Mouse (Mus musculus): Measurements from ENCODE around the gene Qrfp. TPM values are rescaled to one million over a fixed set of nuclear protein-coding genes. Genes with fewer than 3 reads are reported as not detected.
A peak's percentile ranks its signal among the peaks of the same experiment; 100 is the strongest.

Qrfp gene
- total RNA-seq (2014; rRNA removed) = 0.19 TPM in 1 of 2 replicates, not detected in the other
- polyA plus RNA-seq (2015; fragmentation: Nextera tagmentation; extraction: Ambion mirVana) = 0.07 and 0.20 TPM in 2 replicates

DNA sequence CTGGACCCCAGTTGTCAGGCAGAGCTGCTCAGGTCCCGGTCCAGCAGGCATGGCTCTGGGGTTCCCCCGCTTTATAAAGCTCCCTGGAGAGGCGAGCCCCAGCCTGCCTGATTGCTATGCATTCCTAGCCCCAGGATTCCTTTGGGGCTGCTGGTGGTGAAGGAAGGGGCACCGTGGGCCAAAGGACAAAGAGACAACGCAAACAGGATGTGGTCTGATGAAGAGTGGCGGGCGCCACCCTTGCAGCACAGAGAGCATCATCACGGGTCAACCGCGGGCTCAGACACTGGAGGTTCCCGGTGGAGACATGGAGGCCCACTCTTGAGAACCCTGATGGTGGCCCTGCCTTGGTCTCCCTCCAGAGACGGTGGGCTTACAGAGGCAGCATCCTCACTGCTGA lies at the start of gene Qrfp:
Qrfp (minus strand) TSS at position 137 of the 400 bp plus-strand sequence.
- H3K9ac ChIP-seq (replicated peaks; ENCODE audit: low read length, poor library complexity, severe bottlenecking) = no peak within 1 kb of the TSS
- H3K36me3 ChIP-seq (ENCODE audit: insufficient read depth, low read length) = no peaks in the 10 kb centered on the region
- no peak for DNase-seq (ENCODE audit: low spot score)
- H3K4me3 ChIP-seq (ENCODE audit: low read depth, low read length) = no peak within 1 kb of the TSS
- no peaks in the 10 kb centered on the region for H3K9me3 ChIP-seq (ENCODE audit: low read length)
- peaks cover 35% of the 10 kb centered on the region for H3K4me1 ChIP-seq (ENCODE audit: insufficient read depth, low read length)
- 35% methylated on average over 11 of the region's 12 CpGs for WGBS
- ATAC-seq (ENCODE audit: low FRiP score) = no peak
- no peak for TF ChIP-seq CTCF (IDR thresholded peaks at IDR 0.05)
- H3K4me2 ChIP-seq (ENCODE audit: low read depth, low read length, poor library complexity, severe bottlenecking) = no peak within 1 kb of the TSS
- H3K27me3 ChIP-seq (ENCODE audit: insufficient read depth, low read length) = no peaks in the 10 kb centered on the region
- H3K27ac ChIP-seq (ENCODE audit: low read depth, low read length) = peak within 1 kb of the TSS; percentile 9; the same call in 1 of the 2 replicates

DNA sequence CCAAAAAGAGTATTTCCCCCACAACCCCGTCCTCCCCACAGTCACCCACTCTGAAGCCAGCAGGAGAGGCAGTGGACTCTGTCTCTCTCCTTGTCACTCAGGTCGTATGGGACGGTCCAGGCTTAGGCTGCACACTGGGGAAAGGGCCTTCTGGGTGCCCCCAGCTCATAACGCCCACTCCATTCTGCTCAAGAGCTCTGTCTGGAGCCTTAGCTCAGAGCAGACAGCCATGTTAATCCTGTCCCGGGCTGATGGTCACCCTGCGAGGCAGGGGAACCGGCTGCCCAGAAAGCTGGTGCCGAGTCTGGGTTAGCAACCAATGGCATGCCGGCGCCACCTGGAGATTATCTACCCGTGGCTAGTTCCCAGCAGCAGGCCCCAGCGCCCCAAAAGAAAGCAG lies 48.1 kb upstream of the Qrfp start:
- DNase-seq (ENCODE audit: low spot score) = no peak
- ATAC-seq (ENCODE audit: low FRiP score) = no peak; the same call in 1 of the 2 replicates
- H3K4me2 ChIP-seq (ENCODE audit: low read depth, low read length, poor library complexity, severe bottlenecking) = no peak overlapping the region
- 17% methylated on average over 12 of the region's 12 CpGs for WGBS
- H3K9me3 ChIP-seq (ENCODE audit: low read length) = no peaks in the 10 kb centered on the region
- peak overlapping the region; percentile 9; the same call in 1 of the 2 replicates for H3K9ac ChIP-seq (replicated peaks; ENCODE audit: low read length, poor library complexity, severe bottlenecking)
- no peaks in the 10 kb centered on the region for H3K27me3 ChIP-seq (ENCODE audit: insufficient read depth, low read length)
- H3K27ac ChIP-seq (ENCODE audit: low read depth, low read length) = 0 out of 2 replicates have a peak overlapping the region, but pooled peaks have one; percentile 47
- H3K4me3 ChIP-seq (ENCODE audit: low read depth, low read length) = no peak overlapping the region
- no peak for TF ChIP-seq CTCF (IDR thresholded peaks at IDR 0.05)
- H3K36me3 ChIP-seq (ENCODE audit: insufficient read depth, low read length) = no peaks in the 10 kb centered on the region
- peaks cover 10% of the 10 kb centered on the region; the same call in 1 of the 2 replicates for H3K4me1 ChIP-seq (ENCODE audit: insufficient read depth, low read length)

DNA sequence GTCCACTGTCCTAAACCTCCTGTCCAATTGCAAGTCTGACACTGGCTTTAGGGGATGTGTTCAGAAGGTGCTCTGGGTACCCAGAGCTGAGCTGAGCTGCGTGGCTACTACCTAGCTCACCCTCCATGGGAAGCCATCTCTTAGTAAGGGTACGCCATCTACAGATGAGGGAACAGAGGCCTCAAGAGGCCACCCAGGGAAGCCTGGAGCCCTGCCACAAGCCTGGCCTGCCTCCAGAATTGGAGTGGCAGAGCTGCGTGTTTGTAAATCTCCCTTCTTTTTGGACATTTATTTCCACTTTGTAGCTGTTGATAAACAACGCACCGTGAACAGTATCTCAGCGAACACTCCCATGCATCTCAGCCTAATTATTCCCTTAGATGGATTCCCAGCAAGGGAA lies 46.8 kb upstream of the Qrfp start:
- Histone ChIP-seq H3K36me3 (ENCODE audit: insufficient read depth, low read length) (no peaks in the 10 kb centered on the region), H3K4me3 (ENCODE audit: low read depth, low read length) (no peak overlapping the region), H3K27ac (ENCODE audit: low read depth, low read length) (no peak overlapping the region), H3K4me1 (ENCODE audit: insufficient read depth, low read length) (peaks cover 10% of the 10 kb centered on the region; the same call in 1 of the 2 replicates), H3K9me3 (ENCODE audit: low read length) (no peaks in the 10 kb centered on the region), H3K4me2 (ENCODE audit: low read depth, low read length, poor library complexity, severe bottlenecking) (no peak overlapping the region), H3K9ac (replicated peaks; ENCODE audit: low read length, poor library complexity, severe bottlenecking) (no peak overlapping the region), H3K27me3 (ENCODE audit: insufficient read depth, low read length) (no peaks in the 10 kb centered on the region)
- WGBS = 51% methylated on average over 6 of the region's 6 CpGs
- TF ChIP-seq CTCF (IDR thresholded peaks at IDR 0.05) = no peak
- DNase-seq (ENCODE audit: low spot score) = no peak
- no peak for ATAC-seq (ENCODE audit: low FRiP score)

DNA sequence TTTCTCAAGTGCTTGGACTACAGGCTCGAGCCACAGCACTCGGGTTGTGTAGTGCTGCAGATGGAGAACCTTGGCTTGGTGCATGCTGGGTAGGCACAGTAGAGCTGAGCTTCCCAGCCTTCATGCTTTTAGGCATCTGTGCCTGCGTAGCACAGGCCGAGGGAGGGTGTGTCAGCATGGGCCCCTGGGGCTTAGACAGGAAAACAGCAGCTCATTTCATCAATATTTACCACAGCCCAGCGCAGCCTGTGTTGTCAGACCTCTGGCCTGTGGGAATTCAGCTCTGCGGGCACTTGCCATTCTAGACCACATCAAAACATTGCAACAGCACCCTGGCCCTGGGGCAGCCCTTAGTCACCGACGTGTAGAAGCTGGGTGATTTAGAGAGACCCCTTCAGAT lies 45.6 kb upstream of the Qrfp start:
- 74% methylated on average over 8 of the region's 8 CpGs for WGBS
- no peaks in the 10 kb centered on the region for H3K9me3 ChIP-seq (ENCODE audit: low read length)
- no peaks in the 10 kb centered on the region for H3K27me3 ChIP-seq (ENCODE audit: insufficient read depth, low read length)
- no peak overlapping the region for H3K27ac ChIP-seq (ENCODE audit: low read depth, low read length)
- DNase-seq (ENCODE audit: low spot score) (no peak), ATAC-seq (ENCODE audit: low FRiP score) (no peak)
- no peaks in the 10 kb centered on the region for H3K36me3 ChIP-seq (ENCODE audit: insufficient read depth, low read length)
- H3K9ac ChIP-seq (replicated peaks; ENCODE audit: low read length, poor library complexity, severe bottlenecking) = no peak overlapping the region
- no peak overlapping the region for H3K4me3 ChIP-seq (ENCODE audit: low read depth, low read length)
- no peak overlapping the region for H3K4me2 ChIP-seq (ENCODE audit: low read depth, low read length, poor library complexity, severe bottlenecking)
- peaks cover 10% of the 10 kb centered on the region; the same call in 1 of the 2 replicates for H3K4me1 ChIP-seq (ENCODE audit: insufficient read depth, low read length)
- no peak for TF ChIP-seq CTCF (IDR thresholded peaks at IDR 0.05)

DNA sequence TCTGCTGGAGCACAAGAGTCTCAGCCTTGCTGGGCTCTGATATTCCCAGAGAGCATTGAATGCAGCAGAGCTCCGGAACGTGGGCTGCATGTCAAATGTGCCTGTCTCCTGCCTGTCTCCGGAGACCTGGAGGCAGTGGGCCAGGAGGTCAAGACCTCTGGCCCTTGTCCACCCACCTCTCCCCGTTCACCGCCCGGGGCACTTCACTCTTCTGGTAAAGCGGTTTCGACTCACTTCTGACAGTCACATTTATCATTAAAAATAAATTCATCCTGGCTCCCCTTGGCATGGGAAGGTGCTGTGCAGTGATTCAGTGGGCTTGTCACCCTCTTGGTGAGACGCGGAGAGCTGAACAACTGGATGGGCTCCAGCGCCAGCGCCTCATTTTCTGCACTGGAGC lies 39.8 kb upstream of the Qrfp start:
- Histone ChIP-seq H3K4me1 (ENCODE audit: insufficient read depth, low read length) (peaks cover 4% of the 10 kb centered on the region; the same call in 1 of the 2 replicates), H3K36me3 (ENCODE audit: insufficient read depth, low read length) (no peaks in the 10 kb centered on the region), H3K27ac (ENCODE audit: low read depth, low read length) (no peak overlapping the region), H3K27me3 (ENCODE audit: insufficient read depth, low read length) (peaks cover 11% of the 10 kb centered on the region; the same call in 1 of the 2 replicates), H3K9ac (replicated peaks; ENCODE audit: low read length, poor library complexity, severe bottlenecking) (no peak overlapping the region), H3K4me3 (ENCODE audit: low read depth, low read length) (no peak overlapping the region), H3K4me2 (ENCODE audit: low read depth, low read length, poor library complexity, severe bottlenecking) (no peak overlapping the region), H3K9me3 (ENCODE audit: low read length) (no peaks in the 10 kb centered on the region)
- WGBS = 31% methylated on average over 12 of the region's 12 CpGs
- peak; percentile 42 for DNase-seq (ENCODE audit: low spot score)
- ATAC-seq (ENCODE audit: low FRiP score) = no peak
- TF ChIP-seq CTCF (IDR thresholded peaks at IDR 0.05) = no peak

DNA sequence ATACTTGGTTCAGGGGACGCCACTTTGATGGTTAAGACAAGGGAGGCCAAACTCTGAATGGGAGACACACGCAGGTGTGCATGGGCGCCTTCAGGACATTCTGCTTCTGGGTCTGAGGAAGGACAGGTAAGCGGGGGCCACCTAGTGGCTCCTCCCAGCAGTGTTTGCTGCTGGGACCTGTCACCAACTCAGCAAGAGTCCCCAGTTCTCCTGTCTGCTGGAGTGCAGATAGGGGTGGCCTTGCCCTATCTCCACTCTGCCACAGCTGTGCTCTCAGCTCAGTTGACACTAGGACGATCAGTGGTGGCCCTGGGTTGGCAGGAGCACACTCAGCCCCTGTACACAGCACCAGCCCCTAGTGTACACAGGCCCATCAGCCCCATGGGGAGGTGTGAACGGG lies 37.5 kb upstream of the Qrfp start:
- Histone ChIP-seq H3K27me3 (ENCODE audit: insufficient read depth, low read length) (peaks cover 14% of the 10 kb centered on the region; the same call in 1 of the 2 replicates), H3K9ac (replicated peaks; ENCODE audit: low read length, poor library complexity, severe bottlenecking) (no peak overlapping the region), H3K9me3 (ENCODE audit: low read length) (no peaks in the 10 kb centered on the region), H3K4me1 (ENCODE audit: insufficient read depth, low read length) (peaks cover 6% of the 10 kb centered on the region; the same call in 1 of the 2 replicates), H3K4me3 (ENCODE audit: low read depth, low read length) (no peak overlapping the region), H3K27ac (ENCODE audit: low read depth, low read length) (no peak overlapping the region), H3K4me2 (ENCODE audit: low read depth, low read length, poor library complexity, severe bottlenecking) (no peak overlapping the region), H3K36me3 (ENCODE audit: insufficient read depth, low read length) (no peaks in the 10 kb centered on the region)
- TF ChIP-seq CTCF (IDR thresholded peaks at IDR 0.05) = peak; percentile 70
- ATAC-seq (ENCODE audit: low FRiP score) (no peak), DNase-seq (ENCODE audit: low spot score) (no peak)
- 18% methylated on average over 6 of the region's 6 CpGs for WGBS
